Mouse (Mus musculus) bone marrow macrophage, adult 2 months (primary cell): Measurements from ENCODE around the gene Zfp12. TPM values are rescaled to one million over a fixed set of nuclear protein-coding genes. Genes with fewer than 3 reads are reported as not detected.
"Not testable (repeated sequence)": the region's sequence is repeated elsewhere in the genome, so short reads cannot be mapped to it uniquely, and the experiment has no call there.

ENCODE experiments used
- H3K27ac ChIP-seq: 2 replicates; pipeline ENCODE4 v1.5.1; 2012; ENCODE audit warnings: low read depth, low read length; ENCODE audit not compliant: insufficient read depth
- H3K4me1 ChIP-seq: 2 replicates; pipeline ENCODE4 v1.6.1; 2012; ENCODE audit warnings: low read length; ENCODE audit not compliant: control insufficient read depth, insufficient read depth
- H3K4me3 ChIP-seq: 2 replicates; pipeline ENCODE4 v1.5.1; 2012; ENCODE audit warnings: mild to moderate bottlenecking, low read length, moderate library complexity; ENCODE audit not compliant: insufficient read depth
- CTCF ChIP-seq: IDR thresholded peaks from 2 replicates; pipeline ENCODE4 v1.5.1; 2012; ENCODE audit warnings: low read depth, mild to moderate bottlenecking, low read length, moderate library complexity
- POLR2A ChIP-seq: IDR thresholded peaks from 2 replicates; pipeline ENCODE4 v1.6.1; 2012; ENCODE audit warnings: mild to moderate bottlenecking, low read depth, low read length, borderline replicate concordance
- polyA plus RNA-seq: library from polyadenylated mRNA; stranded (reverse); fragments of >200 nt; gene quantifications from 2 replicates; pipeline ENCODE4 v1.2.4, GENCODE M21; 2012; ENCODE audit not compliant: missing spikeins, insufficient read depth, insufficient read length

Gene Zfp12
- 8.8 and 10.2 TPM in 2 replicates for polyA plus RNA-seq

DNA sequence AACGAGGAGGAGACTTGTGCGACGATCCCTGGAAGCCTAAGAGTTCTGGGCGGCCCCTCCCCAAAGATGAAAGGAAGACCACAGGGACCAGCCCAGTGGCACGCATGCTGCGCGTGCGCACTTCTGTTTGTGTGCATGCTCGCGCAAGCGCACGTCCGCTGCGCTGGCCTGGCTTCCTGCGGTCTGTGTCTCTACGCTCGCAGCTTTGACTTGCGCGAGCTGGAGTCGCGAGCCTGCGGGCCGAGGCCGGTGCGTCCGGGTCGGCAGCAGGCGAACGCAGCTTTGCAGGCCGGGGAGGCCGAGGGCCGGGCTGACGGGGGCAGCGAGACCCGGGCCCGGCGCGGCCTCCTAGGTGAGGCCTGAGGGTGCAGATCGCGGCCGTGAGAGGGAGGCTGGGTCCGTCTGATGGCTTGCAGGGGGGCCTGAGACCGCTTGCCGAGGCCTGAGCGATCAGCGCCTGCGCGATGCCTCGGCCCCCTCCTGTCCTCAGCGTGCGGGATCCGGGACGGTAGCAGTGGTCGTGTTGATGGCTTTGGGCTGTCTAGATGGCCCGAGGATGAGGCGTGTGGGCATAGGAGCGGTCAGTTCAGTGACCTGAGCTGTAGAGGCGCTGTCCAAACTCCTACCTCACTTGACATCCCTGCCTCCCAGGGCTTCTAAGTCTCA, at the start of gene Zfp12:
TSS of gene Zfp12 (plus strand) at position 136 of the 666 bp plus-strand sequence.
- peak within 1 kb of the TSS; percentile 76 for H3K27ac ChIP-seq
- H3K4me1 ChIP-seq, result peaks cover 9% of the 10 kb centered on the region
- TF ChIP-seq CTCF, result no peak
- TF ChIP-seq POLR2A, result no peak
- H3K4me3 ChIP-seq, result peak within 1 kb of the TSS; percentile 81

GRCm38 (mm10) chr5:143188014-143188413, 46.9 kb upstream of the Zfp12 start:
- H3K27ac ChIP-seq, H3K4me3 ChIP-seq, H3K4me1 ChIP-seq: not testable (repeated sequence)

GRCm38 (mm10) chr5:143192806-143193205, 42.2 kb upstream of the Zfp12 start:
- Histone ChIP-seq H3K4me1 (0 out of 2 replicates have a peak, but pooled peaks cover 3% of the 10 kb centered on the region), H3K4me3 (no peak overlapping the region), H3K27ac (no peak overlapping the region)
- TF ChIP-seq POLR2A, result no peak
- TF ChIP-seq CTCF, result no peak

GRCm38 (mm10) chr5:143194747-143195146, 40.2 kb upstream of the Zfp12 start:
- not testable (repeated sequence) for H3K27ac ChIP-seq, H3K4me3 ChIP-seq, H3K4me1 ChIP-seq

GRCm38 (mm10) chr5:143195166-143195565, 39.8 kb upstream of the Zfp12 start:
- TF ChIP-seq POLR2A, result no peak
- no peak for TF ChIP-seq CTCF
- Histone ChIP-seq H3K4me3 (no peak overlapping the region), H3K4me1 (0 out of 2 replicates have a peak, but pooled peaks cover 3% of the 10 kb centered on the region)

DNA sequence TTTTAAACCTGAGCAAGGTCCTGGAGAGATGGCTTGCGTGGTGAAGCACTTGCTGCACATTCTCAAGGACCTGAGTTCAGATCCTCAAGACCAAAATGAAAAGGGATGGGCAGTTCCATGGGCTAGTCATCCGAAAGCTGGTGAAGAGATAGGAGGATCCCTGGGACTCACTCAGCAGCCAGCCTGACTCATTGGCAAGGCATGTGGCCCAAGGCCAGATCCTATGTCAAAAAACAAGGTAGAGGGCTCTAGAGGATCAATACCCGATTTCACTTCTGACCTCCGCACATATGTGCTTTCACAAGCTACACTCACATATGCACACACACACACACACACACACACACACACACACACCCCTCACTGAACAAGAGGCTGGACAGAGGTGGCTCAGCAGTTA, 38.5 kb upstream of the Zfp12 start:
- TF ChIP-seq CTCF, result no peak
- no peak for TF ChIP-seq POLR2A
- 0 out of 2 replicates have a peak, but pooled peaks cover 3% of the 10 kb centered on the region for H3K4me1 ChIP-seq
- no peak overlapping the region for H3K4me3 ChIP-seq
- no peak overlapping the region for H3K27ac ChIP-seq

More at GRCm38 (mm10) chr5:143195166-143195565, 39.8 kb upstream of the Zfp12 start:
- no peak overlapping the region for H3K27ac ChIP-seq

GRCm38 (mm10) chr5:143205015-143205414, 29.9 kb upstream of the Zfp12 start:
- H3K4me1 ChIP-seq, result no peaks in the 10 kb centered on the region
- H3K4me3 ChIP-seq, result no peak overlapping the region
- TF ChIP-seq POLR2A (no peak), CTCF (no peak)

DNA sequence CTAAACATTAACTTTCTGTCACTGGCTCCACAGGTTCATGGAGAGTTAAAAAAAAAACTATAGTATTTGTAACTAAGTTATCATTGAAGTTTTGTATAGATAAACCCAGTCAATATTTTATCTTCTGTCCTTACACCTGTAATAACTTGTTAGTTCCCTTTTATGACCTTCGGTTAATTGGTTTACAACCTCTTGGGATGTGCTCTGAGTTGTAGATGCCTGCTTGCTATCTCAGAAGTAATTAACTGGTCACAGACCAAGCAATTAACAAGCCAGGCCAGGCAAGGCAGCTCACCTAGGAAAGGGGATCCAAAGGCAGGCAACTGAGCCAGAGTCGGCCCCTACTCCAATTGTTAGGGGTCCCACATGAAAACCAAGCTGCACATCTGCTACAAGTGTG, 21.1 kb upstream of the Zfp12 start:
- TF ChIP-seq POLR2A, result no peak
- TF ChIP-seq CTCF, result no peak
- H3K4me3 ChIP-seq, result no peak overlapping the region
- no peaks in the 10 kb centered on the region for H3K4me1 ChIP-seq
- H3K27ac ChIP-seq, result no peak overlapping the region

More at GRCm38 (mm10) chr5:143205015-143205414, 29.9 kb upstream of the Zfp12 start:
- no peak overlapping the region for H3K27ac ChIP-seq

GRCm38 (mm10) chr5:143220996-143221395, 14.0 kb upstream of the Zfp12 start:
- TF ChIP-seq CTCF, result no peak
- no peak for TF ChIP-seq POLR2A

GRCm38 (mm10) chr5:143222287-143222686, 12.7 kb upstream of the Zfp12 start:
- no peak for TF ChIP-seq CTCF
- TF ChIP-seq POLR2A, result no peak
- no peak overlapping the region for H3K4me3 ChIP-seq
- no peak overlapping the region for H3K27ac ChIP-seq
- H3K4me1 ChIP-seq, result no peaks in the 10 kb centered on the region

More at GRCm38 (mm10) chr5:143220996-143221395, 14.0 kb upstream of the Zfp12 start:
- Histone ChIP-seq H3K4me3 (no peak overlapping the region), H3K27ac (no peak overlapping the region), H3K4me1 (no peaks in the 10 kb centered on the region)
